Mouse (Mus musculus) cerebellum, adult 2 months (tissue): ENCODE results near the gene H2-Ab1.

Experiments used
- CTCF ChIP-seq: fragments of 200-500 bp; IDR thresholded peaks from 2 replicates; pipeline ENCODE4 v1.5.1; 2011; ENCODE audit warnings: low read depth, mild to moderate bottlenecking, control low read depth, low read length, moderate library complexity, borderline replicate concordance; ENCODE audit not compliant: insufficient read depth
- POLR2A ChIP-seq: fragments of 200-500 bp; IDR thresholded peaks from 2 replicates; pipeline ENCODE4 v1.6.1; 2011; ENCODE audit warnings: low read length, control low read depth, borderline replicate concordance; ENCODE audit not compliant: insufficient read depth

DNA sequence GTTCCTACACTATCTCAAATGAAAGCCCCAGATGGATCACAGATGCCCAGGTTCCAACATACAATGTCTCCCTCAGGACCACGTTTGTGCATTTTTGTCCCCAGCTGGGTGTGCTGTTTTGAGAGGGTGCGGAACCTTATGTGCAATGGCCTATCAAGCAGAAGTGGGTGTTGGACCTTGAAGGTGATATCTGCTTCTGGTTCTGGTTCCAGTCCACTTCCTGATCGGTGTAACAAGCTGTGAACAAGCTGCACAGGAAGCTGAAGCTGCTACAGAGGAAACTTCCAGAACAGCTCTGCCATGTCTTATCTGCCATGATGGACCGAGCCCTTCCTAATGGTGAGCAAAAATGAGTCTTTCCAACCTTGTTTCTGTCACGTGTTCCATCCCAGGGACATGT, 988 bp upstream of the H2-Ab1 start:
- no peak for TF ChIP-seq CTCF
- TF ChIP-seq POLR2A = no peak
